Mouse (Mus musculus) heart, embryonic 16.5 days (tissue): ENCODE data around the gene Ceacam20. TPM values are rescaled to one million over a fixed set of nuclear protein-coding genes. Genes with fewer than 3 reads are reported as not detected.
"Not testable (repeated sequence)": the region's sequence is repeated elsewhere in the genome, so short reads cannot be mapped to it uniquely, and the experiment has no call there.

Experiments
- ATAC-seq: fragments of 200-750 bp; cut with Nextera tagmentation; replicated peaks from 2 replicates; pipeline ENCODE4 v1.8.0; 2017; ENCODE audit warnings: moderate number of reproducible peaks; ENCODE audit not compliant: insufficient read depth, low FRiP score; ENCODE audit errors: extremely low read depth
- H3K27ac ChIP-seq: fragments of 300-500 bp; sonication (generic); 2 replicates; pipeline ENCODE4 v1.5.1; 2014; ENCODE audit warnings: mild to moderate bottlenecking, low read length, control low read depth, moderate library complexity
- H3K27me3 ChIP-seq: fragments of 300-500 bp; sonication (generic); 2 replicates; pipeline ENCODE4 v1.6.1; 2014; ENCODE audit warnings: low read length, mixed read lengths; ENCODE audit not compliant: control insufficient read depth, insufficient read depth
- H3K36me3 ChIP-seq: fragments of 300-500 bp; sonication (generic); 2 replicates; pipeline ENCODE4 v1.6.1; 2014; ENCODE audit not compliant: control insufficient read depth, insufficient read depth
- H3K4me1 ChIP-seq: fragments of 300-500 bp; sonication (generic); 2 replicates; pipeline ENCODE4 v1.6.1; 2014; ENCODE audit warnings: low read length, mixed read lengths; ENCODE audit not compliant: control insufficient read depth, insufficient read depth
- H3K4me2 ChIP-seq: fragments of 300-500 bp; sonication (generic); 2 replicates; pipeline ENCODE4 v1.6.1; 2014; ENCODE audit warnings: low read depth, mild to moderate bottlenecking, control low read depth, low read length
- H3K4me3 ChIP-seq: fragments of 300-500 bp; sonication (generic); 2 replicates; pipeline ENCODE4 v1.5.1; 2014; ENCODE audit warnings: mild to moderate bottlenecking, control low read depth, low read length
- H3K9ac ChIP-seq: fragments of 300-500 bp; sonication (generic); 2 replicates; pipeline ENCODE4 v1.6.1; 2014; ENCODE audit warnings: low read length, control low read depth
- H3K9me3 ChIP-seq: fragments of 300-500 bp; sonication (generic); replicated peaks from 2 replicates; pipeline ENCODE4 v1.6.1; 2016; ENCODE audit warnings: low read length; ENCODE audit not compliant: control insufficient read depth
- WGBS: fragments of 180-500 bp; shearing (Covaris S2); extraction: QIAGEN DNeasy Blood & Tissue Kit; methylation state at CpG from one replicate; pipeline ENCODE4 v1.1.7; 2014; 5-methylcytosine and 5-hydroxymethylcytosine counted together
- polyA plus RNA-seq: library from polyadenylated mRNA; unstranded; fragments of >200 nt; fragmentation: Nextera tagmentation; extraction: Ambion mirVana; gene quantifications from 2 replicates; pipeline ENCODE4 v1.2.1, GENCODE M21; 2015

Ceacam20 gene
- polyA plus RNA-seq, 1 experiment from 2014 or later = 0.11 TPM

DNA sequence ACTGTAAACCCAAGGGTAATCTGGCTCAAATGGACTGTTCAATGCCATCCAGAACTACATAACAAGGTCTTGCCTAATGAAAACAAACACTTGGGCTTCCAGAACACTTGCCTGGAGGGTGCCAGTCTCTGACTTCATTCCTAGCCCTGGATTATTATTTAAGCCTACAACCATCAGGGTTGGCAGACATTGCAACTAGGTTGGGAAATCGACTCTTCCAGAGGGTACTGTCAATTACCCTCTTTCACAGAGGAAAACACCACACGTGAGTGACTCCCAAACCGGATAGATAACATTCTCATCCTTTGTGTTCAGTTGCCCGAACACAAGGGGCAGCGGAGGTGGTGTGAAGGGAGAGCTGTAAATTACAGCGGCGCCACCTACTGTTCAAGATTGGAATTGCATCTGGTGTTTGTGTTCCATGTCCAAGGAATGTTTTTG lies 8.9 kb upstream of the Ceacam20 start:
- no peaks in the 10 kb centered on the region for H3K36me3 ChIP-seq
- WGBS = under 1% methylated on average over 7 of the region's 7 CpGs
- no peak overlapping the region for H3K27ac ChIP-seq
- H3K4me1 ChIP-seq = no peaks in the 10 kb centered on the region
- no peaks in the 10 kb centered on the region for H3K9me3 ChIP-seq
- H3K4me2 ChIP-seq = no peak overlapping the region
- ATAC-seq = no peak; the same call in 1 of the 2 replicates
- no peak overlapping the region for H3K9ac ChIP-seq
- H3K27me3 ChIP-seq = no peaks in the 10 kb centered on the region
- no peak overlapping the region for H3K4me3 ChIP-seq

DNA sequence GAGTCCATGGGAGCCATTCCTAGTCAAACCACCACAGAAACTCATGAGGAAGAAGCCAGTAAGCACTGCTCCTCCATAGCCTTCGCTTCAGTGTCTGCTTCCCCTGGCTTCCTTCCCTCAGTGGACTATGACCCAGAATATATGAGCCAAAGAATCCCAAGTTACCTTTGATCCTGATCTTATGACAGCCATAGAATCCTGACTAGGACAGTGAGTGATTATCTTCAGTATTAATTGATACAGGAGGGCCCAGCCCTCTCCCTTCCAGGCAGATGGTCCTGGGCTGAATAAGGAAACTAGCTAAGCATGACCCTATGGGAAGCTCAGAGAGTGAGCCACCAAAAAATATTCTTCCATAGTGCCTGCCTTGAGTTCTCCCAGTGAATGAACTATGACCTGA lies 2.8 kb upstream of the Ceacam20 start:
- 56% methylated on average over 1 of the region's 1 CpGs for WGBS
- Histone ChIP-seq H3K4me1 (no peaks in the 10 kb centered on the region), H3K9ac (no peak overlapping the region), H3K27ac (no peak overlapping the region), H3K27me3 (no peaks in the 10 kb centered on the region), H3K36me3 (no peaks in the 10 kb centered on the region), H3K9me3 (no peaks in the 10 kb centered on the region), H3K4me2 (no peak overlapping the region), H3K4me3 (no peak overlapping the region)
- no peak for ATAC-seq

DNA sequence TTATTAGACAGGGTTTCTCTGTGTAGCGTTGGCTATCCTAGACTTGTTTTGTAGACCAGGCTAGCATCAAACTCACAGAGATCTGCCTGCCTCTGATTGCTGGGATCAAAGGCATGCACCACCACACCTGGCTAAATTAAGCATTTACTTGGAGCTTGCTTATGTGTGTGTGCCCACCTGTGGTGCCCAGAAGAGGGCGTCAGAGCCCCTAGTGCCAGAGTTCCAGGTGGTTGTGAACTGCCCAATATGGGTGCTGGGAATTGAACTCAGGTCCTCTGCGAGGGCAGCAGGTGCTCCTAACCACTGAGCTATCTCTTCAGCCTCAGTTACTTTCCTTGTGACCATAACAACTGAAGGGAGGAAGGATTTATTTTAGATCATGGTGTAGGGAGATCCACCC lies 3.9 kb downstream of the Ceacam20 start:
- H3K9me3 ChIP-seq = peaks cover 9% of the 10 kb centered on the region; the same call in 1 of the 2 replicates
- no peaks in the 10 kb centered on the region for H3K36me3 ChIP-seq
- H3K9ac ChIP-seq = no peak overlapping the region
- no peak for ATAC-seq
- no peaks in the 10 kb centered on the region for H3K27me3 ChIP-seq
- H3K27ac ChIP-seq = no peak overlapping the region
- no peak overlapping the region for H3K4me3 ChIP-seq
- H3K4me2 ChIP-seq = no peak overlapping the region
- H3K4me1 ChIP-seq = no peaks in the 10 kb centered on the region
- WGBS = 61% methylated on average over 3 of the region's 3 CpGs

- Histone ChIP-seq H3K4me2 (no peak overlapping the region), H3K9ac (no peak overlapping the region), H3K36me3 (no peaks in the 10 kb centered on the region), H3K4me1 (no peaks in the 10 kb centered on the region), H3K27me3 (no peaks in the 10 kb centered on the region), H3K4me3 (no peak overlapping the region), H3K27ac (no peak overlapping the region), H3K9me3 (peaks cover 9% of the 10 kb centered on the region; the same call in 1 of the 2 replicates)
- no peak for ATAC-seq
- WGBS = 91% methylated on average over 4 of the region's 4 CpGs
Observed at GRCm38 (mm10) chr7:19969541-19970090, 4.4 kb downstream of the Ceacam20 start.

GRCm38 (mm10) chr7:19970196-19970595 lies 5.0 kb downstream of the Ceacam20 start:
- Histone ChIP-seq H3K27me3 (no peaks in the 10 kb centered on the region), H3K9me3 (peaks cover 9% of the 10 kb centered on the region; the same call in 1 of the 2 replicates), H3K9ac (no peak overlapping the region), H3K27ac (no peak overlapping the region), H3K4me1 (no peaks in the 10 kb centered on the region), H3K4me3 (no peak overlapping the region), H3K4me2 (no peak overlapping the region), H3K36me3 (no peaks in the 10 kb centered on the region)
- no peak for ATAC-seq
- 84% methylated on average over 8 of the region's 8 CpGs for WGBS

DNA sequence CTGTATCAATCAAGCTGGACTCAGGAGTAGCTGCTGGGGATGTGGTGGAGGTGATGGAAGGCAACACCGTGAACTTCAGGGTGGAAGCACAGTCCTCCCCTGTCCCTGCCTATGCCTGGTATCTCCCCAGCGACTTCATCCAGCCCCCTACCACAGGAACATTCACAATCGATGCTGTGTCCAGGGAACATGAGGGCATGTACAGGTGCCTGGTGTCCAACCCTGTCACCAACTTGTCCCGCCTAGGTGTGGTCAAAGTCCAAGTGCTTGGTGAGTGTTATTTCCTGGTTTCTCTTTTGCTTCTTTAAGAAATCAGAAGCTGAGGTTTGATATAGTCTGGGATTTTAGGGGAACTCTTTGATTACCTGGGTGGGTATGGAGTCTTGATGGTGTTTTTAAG lies 6.3 kb downstream of the Ceacam20 start:
- no peak overlapping the region for H3K9ac ChIP-seq
- H3K27ac ChIP-seq = no peak overlapping the region
- no peaks in the 10 kb centered on the region for H3K4me1 ChIP-seq
- H3K4me3 ChIP-seq = no peak overlapping the region
- H3K36me3 ChIP-seq = no peaks in the 10 kb centered on the region
- peaks cover 9% of the 10 kb centered on the region; the same call in 1 of the 2 replicates for H3K9me3 ChIP-seq
- WGBS = 88% methylated on average over 4 of the region's 4 CpGs
- no peak overlapping the region for H3K4me2 ChIP-seq
- H3K27me3 ChIP-seq = no peaks in the 10 kb centered on the region
- no peak for ATAC-seq

DNA sequence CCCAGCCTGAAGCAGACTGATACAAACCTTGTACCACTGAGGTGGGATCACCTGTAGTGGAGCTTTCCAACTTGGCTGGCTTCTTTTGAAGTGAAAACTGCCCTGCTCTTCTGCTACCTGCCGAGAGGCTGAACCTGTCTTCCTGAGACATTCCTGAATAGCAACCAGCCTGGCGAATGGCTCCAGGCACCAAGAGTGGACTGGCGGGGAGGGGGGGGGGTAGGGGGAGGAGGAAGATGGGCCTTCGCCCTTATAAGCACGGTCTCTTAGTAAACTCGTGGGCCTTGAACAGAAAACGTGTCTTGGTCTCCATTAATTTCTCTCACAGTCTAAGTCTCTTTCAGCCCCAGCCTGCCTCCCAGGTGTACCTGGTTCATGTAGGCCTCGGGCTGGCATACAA lies 26.0 kb downstream of the Ceacam20 start, which contains the start of gene Nlrp9b:
Gene Nlrp9b, plus strand, starts transcription at position 301 of the 400 bp plus-strand sequence.
- H3K27me3 ChIP-seq, H3K9me3 ChIP-seq, H3K9ac ChIP-seq, H3K27ac ChIP-seq, H3K4me2 ChIP-seq, H3K36me3 ChIP-seq, H3K4me3 ChIP-seq, H3K4me1 ChIP-seq, ATAC-seq: not testable (repeated sequence)
- WGBS = 63% methylated on average over 7 of the region's 8 CpGs

GRCm38 (mm10) chr7:19996721-19997120 lies 31.5 kb downstream of the Ceacam20 start:
- H3K9me3 ChIP-seq, H3K4me2 ChIP-seq, H3K9ac ChIP-seq, H3K36me3 ChIP-seq, ATAC-seq, H3K4me1 ChIP-seq, H3K27me3 ChIP-seq, H3K4me3 ChIP-seq, H3K27ac ChIP-seq: not testable (repeated sequence)
- 60% methylated on average over 3 of the region's 3 CpGs for WGBS

- no peak overlapping the region for H3K27ac ChIP-seq
- no peaks in the 10 kb centered on the region for H3K36me3 ChIP-seq
- H3K9ac ChIP-seq = no peak overlapping the region
- no peaks in the 10 kb centered on the region for H3K4me1 ChIP-seq
- H3K9me3 ChIP-seq = no peaks in the 10 kb centered on the region
- no peak overlapping the region for H3K4me3 ChIP-seq
- no peaks in the 10 kb centered on the region for H3K27me3 ChIP-seq
- no peak overlapping the region for H3K4me2 ChIP-seq
- no peak for ATAC-seq
- WGBS = 54% methylated on average over 2 of the region's 2 CpGs
Observed at GRCm38 (mm10) chr7:20009987-20010386, 44.8 kb downstream of the Ceacam20 start.
